Mouse (Mus musculus): ENCODE results near the gene Tpt1.
"Not testable (repeated sequence)": the region's sequence is repeated elsewhere in the genome, so short reads cannot be mapped to it uniquely, and the experiment has no call there.

Tpt1 gene

DNA sequence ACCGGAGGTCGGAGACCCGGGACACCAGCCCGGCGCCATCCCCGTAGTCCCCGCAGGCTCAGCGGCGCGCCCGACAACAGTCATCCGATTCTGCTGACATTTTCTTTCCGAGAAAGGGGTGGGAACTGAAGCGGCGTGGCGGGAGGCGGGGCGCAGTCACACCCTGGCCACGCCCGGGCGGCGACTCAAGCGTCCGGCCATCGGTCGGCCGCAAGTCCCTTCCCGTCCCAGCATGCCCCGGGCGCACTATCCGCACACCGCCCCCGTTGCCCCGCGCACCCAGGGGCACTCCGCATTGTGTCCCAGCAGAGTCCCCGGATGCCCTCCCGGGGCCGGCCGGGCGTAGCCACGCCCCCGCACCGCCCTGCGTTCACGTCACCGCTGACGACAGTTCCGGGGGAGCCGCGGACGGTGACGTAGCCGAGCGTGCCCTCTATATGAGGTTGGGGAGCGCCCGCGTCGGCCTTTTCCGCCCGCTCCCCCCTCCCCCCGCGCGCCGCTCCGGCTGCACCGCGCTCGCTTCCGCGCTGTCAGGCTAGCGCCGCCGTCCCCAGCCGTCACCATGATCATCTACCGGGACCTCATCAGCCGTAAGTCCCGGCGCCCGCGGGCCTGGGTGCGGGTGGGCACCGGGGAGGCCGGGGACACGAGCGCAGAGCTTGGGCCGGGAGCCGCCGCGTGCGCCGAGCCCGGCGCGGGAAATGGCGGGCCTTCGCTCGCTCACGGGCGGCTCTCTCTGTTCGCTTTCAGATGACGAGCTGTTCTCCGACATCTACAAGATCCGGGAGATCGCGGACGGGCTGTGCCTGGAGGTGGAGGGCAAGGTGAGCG lies at the start of gene Tpt1:
TSS of gene Tpt1 (plus strand) at position 227 of the 831 bp plus-strand sequence.
- DNase-seq (ENCODE audit: low spot score), result peak; percentile 97

GRCm38 (mm10) chr14:75795918-75796317 lies 49.0 kb upstream of the Tpt1 start:
- no peak for DNase-seq (ENCODE audit: low spot score)

GRCm38 (mm10) chr14:75797769-75798386 lies 47.0 kb upstream of the Tpt1 start:
- peak; percentile 35 for DNase-seq (ENCODE audit: low spot score)

GRCm38 (mm10) chr14:75807800-75808199 lies 37.1 kb upstream of the Tpt1 start:
- DNase-seq (ENCODE audit: low spot score), result no peak

DNA sequence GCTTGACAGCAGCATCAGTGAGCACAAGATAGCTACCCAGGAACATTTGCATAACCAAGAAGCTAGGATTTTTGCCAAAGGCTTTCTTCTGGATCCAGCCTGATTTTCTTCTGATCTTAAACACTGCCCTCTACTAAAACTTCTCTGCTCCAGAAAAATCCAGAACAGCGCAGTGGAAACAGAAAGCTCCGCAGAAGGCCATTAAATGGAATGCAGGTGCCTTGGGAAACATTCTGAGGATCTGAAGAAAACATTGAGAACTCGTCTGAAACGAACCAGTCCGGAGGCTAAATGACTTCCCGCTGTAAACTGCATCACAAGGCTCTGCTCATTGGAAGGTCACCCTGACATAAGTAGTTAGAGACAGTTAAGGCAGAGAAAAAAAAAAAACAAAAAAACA lies 35.0 kb upstream of the Tpt1 start:
- no peak for DNase-seq (ENCODE audit: low spot score)

DNA sequence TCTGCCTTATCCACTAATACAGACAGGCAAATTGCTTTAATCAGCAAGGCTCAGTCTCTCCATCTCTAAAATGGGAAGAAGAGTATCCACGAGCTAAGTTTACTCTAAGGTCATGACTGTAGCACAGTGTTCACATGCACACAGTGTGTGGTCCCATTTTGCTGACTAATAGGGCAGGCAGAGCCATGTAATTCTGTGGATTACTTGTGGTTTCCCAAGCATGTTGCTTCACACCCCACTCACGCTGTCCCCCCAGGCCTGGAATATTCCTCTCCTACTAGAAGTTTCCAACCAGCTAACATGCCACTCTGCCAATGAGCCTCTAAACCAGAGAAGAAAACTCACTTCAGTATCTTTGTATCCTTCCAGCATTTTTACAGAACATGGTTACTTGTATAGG lies 26.4 kb upstream of the Tpt1 start:
- DNase-seq (ENCODE audit: low spot score), result no peak

- no peak for DNase-seq (ENCODE audit: low spot score)
Measured at GRCm38 (mm10) chr14:75819341-75819740, 25.6 kb upstream of the Tpt1 start.

- no peak for DNase-seq (ENCODE audit: low spot score)
Measured at GRCm38 (mm10) chr14:75820007-75820406, 24.9 kb upstream of the Tpt1 start.

GRCm38 (mm10) chr14:75826851-75827410 lies 18.0 kb upstream of the Tpt1 start:
- no peak for DNase-seq (ENCODE audit: low spot score)

DNA sequence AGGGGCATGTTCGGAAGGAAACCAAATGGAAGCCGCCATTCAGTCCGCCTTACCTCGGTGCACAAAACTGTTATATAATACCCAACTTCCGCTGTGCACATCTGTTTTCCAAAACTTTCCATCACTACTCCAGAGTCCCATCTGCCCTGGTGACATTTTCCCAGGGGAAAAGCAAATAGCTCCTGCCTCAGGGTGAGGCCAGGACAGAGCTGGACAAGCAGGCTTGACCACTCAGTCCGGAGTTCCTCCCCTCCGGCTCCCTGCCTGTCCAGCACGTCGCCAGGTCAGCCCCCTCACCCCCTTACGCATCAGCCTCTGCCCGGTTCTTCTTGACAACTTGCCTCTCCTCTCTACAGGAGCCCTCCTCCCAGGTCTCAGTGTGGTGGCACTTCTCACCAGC lies 16.7 kb upstream of the Tpt1 start:
- DNase-seq (ENCODE audit: low spot score), result no peak

DNA sequence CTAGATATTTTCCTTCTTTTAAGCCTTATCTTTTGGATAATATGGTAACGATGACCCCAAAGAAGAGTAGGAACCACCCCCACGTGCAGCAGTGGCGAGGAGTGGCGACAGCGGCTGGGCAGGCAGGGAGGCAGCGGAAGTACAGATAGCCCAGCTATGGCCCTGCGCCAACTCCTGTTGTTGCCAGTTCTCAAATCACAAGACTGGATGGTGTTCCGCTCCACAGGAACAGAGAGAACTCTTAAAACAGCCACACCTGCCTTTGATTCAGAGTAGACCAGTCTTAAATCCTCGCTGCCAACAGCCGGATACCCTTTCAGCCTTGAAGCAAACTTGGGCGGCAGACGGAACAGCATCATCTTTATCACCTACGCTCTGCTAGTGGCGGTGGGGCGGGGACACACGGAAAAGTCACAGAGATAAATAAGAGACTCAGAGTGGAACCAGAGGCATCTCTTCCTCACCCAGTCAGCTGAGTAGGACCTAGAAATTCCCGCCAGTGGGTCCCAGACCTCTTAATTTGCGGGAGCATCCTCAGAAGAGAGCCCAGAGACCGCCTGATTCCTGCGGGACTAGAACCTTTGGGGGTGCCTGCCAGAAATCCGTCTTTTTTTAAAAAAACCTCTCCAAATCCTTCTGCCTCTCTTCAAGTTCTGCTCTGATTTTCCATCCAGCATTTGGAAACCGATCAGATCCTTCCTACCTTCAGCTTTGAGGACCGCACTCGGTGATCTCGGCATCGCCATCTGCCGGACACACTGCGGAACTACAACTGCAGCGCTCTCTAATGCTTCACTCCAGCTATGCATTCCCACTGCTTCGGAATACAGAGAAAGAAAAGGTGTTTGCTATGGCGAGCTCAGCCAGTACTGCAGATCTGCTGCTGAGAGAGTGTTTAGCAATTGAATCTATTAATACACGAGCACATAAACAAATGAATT lies 15.8 kb upstream of the Tpt1 start:
- peak; percentile 94 for DNase-seq (ENCODE audit: low spot score)

GRCm38 (mm10) chr14:75829817-75830216 lies 15.1 kb upstream of the Tpt1 start:
- not testable (repeated sequence) for DNase-seq (ENCODE audit: low spot score)

- DNase-seq (ENCODE audit: low spot score), result no peak
Measured at GRCm38 (mm10) chr14:75832031-75832430, 12.9 kb upstream of the Tpt1 start.

DNA sequence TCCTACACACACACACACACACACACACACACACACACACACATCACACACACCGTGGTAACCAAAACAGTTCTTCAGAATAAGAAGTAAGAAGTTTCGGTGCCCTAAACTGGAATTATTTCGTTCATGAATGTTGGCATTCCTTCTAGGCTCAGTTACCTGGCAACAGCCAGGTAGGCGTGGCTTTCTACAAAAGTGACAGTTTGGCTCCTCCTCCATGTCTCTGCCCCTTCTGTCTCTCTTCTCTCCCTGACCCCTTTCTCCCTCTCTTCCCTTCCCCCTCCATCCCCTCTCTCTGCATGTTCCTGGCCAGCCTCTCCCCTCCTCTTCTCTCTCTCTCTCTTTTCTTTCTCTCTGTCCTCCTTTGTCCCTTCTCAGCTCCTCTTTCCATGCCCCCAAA lies 11.9 kb upstream of the Tpt1 start:
- DNase-seq (ENCODE audit: low spot score), result peak; percentile 74

- DNase-seq (ENCODE audit: low spot score), result no peak
Measured at GRCm38 (mm10) chr14:75833546-75834250, 11.2 kb upstream of the Tpt1 start.

GRCm38 (mm10) chr14:75834251-75834738 lies 10.6 kb upstream of the Tpt1 start:
- peak; percentile 95 for DNase-seq (ENCODE audit: low spot score)

DNA sequence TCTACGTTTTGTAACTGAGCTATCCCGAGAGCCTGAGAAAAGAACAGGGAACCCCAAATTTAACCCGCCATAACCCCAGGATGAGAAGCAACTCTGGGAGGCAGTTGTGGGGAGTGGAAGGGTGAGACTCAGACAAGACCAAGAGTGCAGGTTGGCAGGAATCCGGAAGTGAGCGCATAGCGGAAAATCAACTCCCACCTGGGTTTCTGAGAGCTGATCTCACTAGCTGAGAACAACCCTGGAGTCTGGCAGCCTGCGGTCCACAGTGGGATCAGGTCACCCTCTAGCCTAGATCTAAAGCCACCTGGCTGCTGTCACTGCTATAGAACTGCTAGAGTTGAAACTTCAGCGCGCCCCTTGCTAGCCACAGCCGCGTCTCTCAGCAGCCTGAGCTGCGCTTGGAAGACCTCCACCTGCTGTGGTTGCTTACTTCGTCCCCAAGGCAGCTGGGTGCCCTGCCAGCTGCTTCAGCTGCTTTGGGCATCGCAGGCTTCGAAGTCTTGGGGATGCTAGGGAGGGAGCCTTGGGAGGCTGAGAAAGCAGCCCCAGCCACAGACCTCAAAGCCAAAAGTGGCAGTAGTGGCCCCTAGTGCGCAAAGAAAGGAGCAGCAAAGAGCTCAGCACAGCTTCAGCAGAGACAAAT lies 10.0 kb upstream of the Tpt1 start:
- DNase-seq (ENCODE audit: low spot score), result peak; percentile 77

DNA sequence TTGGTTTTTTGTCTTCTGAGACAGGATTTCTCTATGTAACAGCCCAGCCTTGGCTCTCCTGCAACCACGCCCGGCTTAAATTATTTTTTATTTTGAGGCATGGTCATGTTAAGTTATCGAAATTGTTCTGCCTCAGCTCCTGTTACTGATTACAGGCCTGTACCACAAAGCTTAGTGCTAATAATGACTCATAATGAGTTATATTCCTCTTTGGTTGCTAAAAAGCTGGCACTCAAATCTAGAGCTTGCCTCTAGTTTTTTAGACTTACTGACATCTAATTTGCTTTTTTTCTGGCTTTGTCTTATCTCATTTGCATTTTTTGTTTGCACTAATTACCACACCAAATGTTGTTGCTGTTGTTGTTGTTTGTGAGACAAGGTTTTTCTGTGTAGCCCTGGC lies 8.3 kb upstream of the Tpt1 start:
- no peak for DNase-seq (ENCODE audit: low spot score)

GRCm38 (mm10) chr14:75837048-75837916 lies 7.6 kb upstream of the Tpt1 start:
- DNase-seq (ENCODE audit: low spot score), result peak; percentile 36

- not testable (repeated sequence) for DNase-seq (ENCODE audit: low spot score)
Measured at GRCm38 (mm10) chr14:75841758-75842157, 3.1 kb upstream of the Tpt1 start.

Data from embryo, embryonic 10.5 days (tissue).